Mouse (Mus musculus) lung, postnatal 4 days (tissue): Measurements from ENCODE around the gene Btnl2.
"Not testable (repeated sequence)": the region's sequence is repeated elsewhere in the genome, so short reads cannot be mapped to it uniquely, and the experiment has no call there.

Experiments used
- DNase-seq, 2 experiments: peaks; one replicate each; pipeline ENCODE4 v3.0.0; 2021

Gene Btnl2

GRCm38 (mm10) chr17:34354539-34354938 is at the start of gene Btnl2:
Gene Btnl2, plus strand, starts transcription at chr17:34354822.
- no peak for DNase-seq

GRCm38 (mm10) chr17:34305380-34306030 is 49.1 kb upstream of the Btnl2 start, which contains the start of gene H2-Eb1:
Gene H2-Eb1, plus strand, starts transcription at chr17:34305867.
- DNase-seq, result peak; percentile 79 to 92

- no peak for DNase-seq
Measured at GRCm38 (mm10) chr17:34306407-34306806, 48.2 kb upstream of the Btnl2 start.

- DNase-seq, result no peak
Measured at GRCm38 (mm10) chr17:34307216-34307615, 47.4 kb upstream of the Btnl2 start.

GRCm38 (mm10) chr17:34308161-34308560 is 46.5 kb upstream of the Btnl2 start:
- no peak for DNase-seq

- no peak for DNase-seq
Measured at GRCm38 (mm10) chr17:34309225-34309624, 45.4 kb upstream of the Btnl2 start.

GRCm38 (mm10) chr17:34309683-34310385 is 44.8 kb upstream of the Btnl2 start:
- peak; percentile 74 to 86 for DNase-seq

GRCm38 (mm10) chr17:34310526-34310925 is 44.1 kb upstream of the Btnl2 start:
- not testable (repeated sequence) for DNase-seq

GRCm38 (mm10) chr17:34312185-34312584 is 42.4 kb upstream of the Btnl2 start:
- no peak for DNase-seq

GRCm38 (mm10) chr17:34313393-34313792 is 41.2 kb upstream of the Btnl2 start:
- peak; percentile 74 to 87 for DNase-seq

GRCm38 (mm10) chr17:34314286-34314685 is 40.3 kb upstream of the Btnl2 start:
- DNase-seq, result no peak

GRCm38 (mm10) chr17:34315512-34315911 is 39.1 kb upstream of the Btnl2 start:
- DNase-seq, result no peak

GRCm38 (mm10) chr17:34316697-34317096 is 37.9 kb upstream of the Btnl2 start:
- no peak for DNase-seq

GRCm38 (mm10) chr17:34317275-34317674 is 37.3 kb upstream of the Btnl2 start:
- DNase-seq, result no peak

GRCm38 (mm10) chr17:34325436-34325835 is 29.2 kb upstream of the Btnl2 start, which contains the start of gene H2-Eb2:
Gene H2-Eb2, plus strand, starts transcription at chr17:34325665.
- DNase-seq, result peak in 1 of 2 experiments; percentile 33

- DNase-seq, result no peak
Measured at GRCm38 (mm10) chr17:34326373-34326772, 28.2 kb upstream of the Btnl2 start.

GRCm38 (mm10) chr17:34329807-34330206 is 24.8 kb upstream of the Btnl2 start:
- no peak for DNase-seq

- DNase-seq, result no peak
Measured at GRCm38 (mm10) chr17:34331200-34331599, 23.4 kb upstream of the Btnl2 start.

GRCm38 (mm10) chr17:34340619-34341402 is 13.8 kb upstream of the Btnl2 start:
- DNase-seq, result no peak

GRCm38 (mm10) chr17:34344882-34345281 is 9.7 kb upstream of the Btnl2 start:
- no peak for DNase-seq

GRCm38 (mm10) chr17:34345486-34345885 is 9.1 kb upstream of the Btnl2 start:
- no peak for DNase-seq

GRCm38 (mm10) chr17:34346041-34346440 is 8.6 kb upstream of the Btnl2 start:
- DNase-seq, result no peak

- peak in 1 of 2 experiments; percentile 72 for DNase-seq
Measured at GRCm38 (mm10) chr17:34347606-34348308, 6.9 kb upstream of the Btnl2 start.
